Mouse (Mus musculus): ENCODE results near the gene Tpm1.

GRCm38 (mm10) chr9:67091151-67091550 lies 41.9 kb upstream of the Tpm1 start:
- TF ChIP-seq POLR2A (IDR thresholded peaks at IDR 0.05; ENCODE audit: borderline replicate concordance, low read depth, low read length) (no peak), CTCF (IDR thresholded peaks at IDR 0.05; ENCODE audit: low read depth, low read length) (no peak)

Data from bone marrow macrophage, adult 2 months (primary cell).